Mouse (Mus musculus) hindbrain, embryonic 15.5 days (tissue): ENCODE results near the gene Ifnab. TPM values are rescaled to one million over a fixed set of nuclear protein-coding genes. Genes with fewer than 3 reads are reported as not detected.

Source experiments
- ATAC-seq: fragments of 200-750 bp; cut with Nextera tagmentation; 2 replicates; pipeline ENCODE4 v1.8.0; 2017; ENCODE audit warnings: low read depth, moderate number of reproducible peaks, moderate TSS enrichment; ENCODE audit not compliant: low FRiP score
- H3K27ac ChIP-seq: fragments of 300-500 bp; sonication (generic); replicated peaks from 2 replicates; pipeline ENCODE4 v1.5.1; 2015; ENCODE audit warnings: mild to moderate bottlenecking, inconsistent platforms
- H3K27me3 ChIP-seq: fragments of 300-500 bp; sonication (generic); 2 replicates; pipeline ENCODE4 v1.6.1; 2015; ENCODE audit warnings: control low read depth, inconsistent platforms
- H3K36me3 ChIP-seq: fragments of 300-500 bp; sonication (generic); 2 replicates; pipeline ENCODE4 v1.6.1; 2015; ENCODE audit warnings: control low read depth, inconsistent platforms
- H3K4me1 ChIP-seq: fragments of 300-500 bp; sonication (generic); replicated peaks from 2 replicates; pipeline ENCODE4 v1.6.1; 2015; ENCODE audit warnings: control low read depth, inconsistent platforms
- H3K4me2 ChIP-seq: fragments of 300-500 bp; sonication (generic); 2 replicates; pipeline ENCODE4 v1.6.1; 2015; ENCODE audit warnings: moderate library complexity, mild to moderate bottlenecking, inconsistent platforms
- H3K4me3 ChIP-seq: fragments of 300-500 bp; sonication (generic); 2 replicates; pipeline ENCODE4 v1.5.1; 2015; ENCODE audit warnings: mild to moderate bottlenecking, inconsistent platforms
- H3K9ac ChIP-seq: fragments of 300-500 bp; sonication (generic); 2 replicates; pipeline ENCODE4 v1.6.1; 2015; ENCODE audit warnings: inconsistent platforms
- H3K9me3 ChIP-seq: fragments of 300-500 bp; sonication (generic); 2 replicates; pipeline ENCODE4 v1.6.1; 2016; ENCODE audit warnings: control low read depth, inconsistent platforms
- WGBS: fragments of 180-500 bp; shearing (Covaris S2); methylation state at CpG from one replicate; pipeline ENCODE4 v1.1.7; 2015; 5-methylcytosine and 5-hydroxymethylcytosine counted together
- polyA plus RNA-seq: library from polyadenylated mRNA; unstranded; fragments of >200 nt; fragmentation: Nextera tagmentation; extraction: Ambion mirVana; gene quantifications from 2 replicates; pipeline ENCODE4 v1.2.1, GENCODE M21; 2015

Gene Ifnab
- polyA plus RNA-seq, 1 experiment from 2014 or later, result not detected

- no peak for ATAC-seq
- no peaks in the 10 kb centered on the region for H3K27me3 ChIP-seq
- H3K4me3 ChIP-seq, result no peak within 1 kb of the TSS
- H3K4me1 ChIP-seq, result no peaks in the 10 kb centered on the region
- H3K27ac ChIP-seq, result no peak within 1 kb of the TSS
- no peaks in the 10 kb centered on the region for H3K36me3 ChIP-seq
- WGBS, result 66% methylated on average over 2 of the region's 2 CpGs
- H3K9me3 ChIP-seq, result no peaks in the 10 kb centered on the region
- no peak within 1 kb of the TSS for H3K9ac ChIP-seq
- no peak within 1 kb of the TSS for H3K4me2 ChIP-seq
Measured at GRCm38 (mm10) chr4:88644359-88644758, 46.8 kb downstream of the Ifnab start, which contains the start of gene Ifna13. Ifna13 (minus strand) TSS chr4:88644459.

- WGBS, result 39% methylated on average over 2 of the region's 2 CpGs
- no peak for ATAC-seq
- Histone ChIP-seq H3K4me1 (no peaks in the 10 kb centered on the region), H3K27me3 (no peaks in the 10 kb centered on the region), H3K4me2 (no peak overlapping the region), H3K36me3 (no peaks in the 10 kb centered on the region), H3K27ac (no peak overlapping the region), H3K4me3 (no peak overlapping the region), H3K9ac (no peak overlapping the region), H3K9me3 (no peaks in the 10 kb centered on the region)
Measured at GRCm38 (mm10) chr4:88642526-88642925, 48.6 kb downstream of the Ifnab start.

DNA sequence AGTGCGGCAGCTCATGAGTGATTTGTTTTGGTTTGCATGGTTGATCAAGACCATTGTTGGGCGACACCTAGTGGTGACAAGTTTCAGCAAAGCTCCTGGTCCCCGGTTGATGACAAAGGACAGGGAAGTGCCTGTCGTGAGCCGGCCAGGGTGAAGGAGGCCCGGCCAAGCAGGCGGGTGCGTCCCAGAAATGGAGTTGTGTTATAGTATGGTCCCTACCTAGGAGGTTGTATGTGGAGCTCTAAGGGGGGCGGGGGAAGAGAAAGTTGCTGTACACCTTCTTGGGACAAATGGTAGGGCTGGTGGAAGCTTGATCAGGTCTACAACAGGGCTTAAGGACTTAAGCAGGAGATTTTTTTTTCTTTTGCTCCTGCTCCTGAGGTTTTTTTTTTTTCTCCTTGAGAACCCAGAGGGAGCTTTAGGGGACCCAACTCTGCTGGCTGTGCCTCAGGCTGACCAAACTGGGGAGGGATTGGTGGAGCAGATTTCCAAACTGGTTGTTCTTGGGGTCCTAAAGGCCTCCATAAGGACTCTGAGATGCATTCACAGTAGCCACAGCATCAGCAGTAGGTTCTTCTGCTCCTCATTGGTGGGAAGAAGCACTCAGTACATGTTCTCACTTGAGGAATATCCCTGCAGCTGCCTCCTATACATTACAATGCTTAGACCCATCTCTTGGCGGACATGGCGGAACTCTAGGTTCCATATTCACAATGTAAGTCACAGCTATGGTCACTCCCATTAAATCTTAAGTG, 49.9 kb downstream of the Ifnab start:
- H3K36me3 ChIP-seq, result no peaks in the 10 kb centered on the region
- peak overlapping the region; percentile 35 for H3K4me3 ChIP-seq
- no peaks in the 10 kb centered on the region for H3K4me1 ChIP-seq
- WGBS, result 12% methylated on average over 11 of the region's 11 CpGs
- H3K9me3 ChIP-seq, result no peaks in the 10 kb centered on the region
- peak; percentile 93 for ATAC-seq
- no peak overlapping the region for H3K9ac ChIP-seq
- H3K27ac ChIP-seq, result no peak overlapping the region
- peak overlapping the region; percentile 46 for H3K4me2 ChIP-seq
- no peaks in the 10 kb centered on the region for H3K27me3 ChIP-seq

GRCm38 (mm10) chr4:88640704-88641076, 50.5 kb downstream of the Ifnab start:
- no peak for ATAC-seq
- Histone ChIP-seq H3K4me1 (no peaks in the 10 kb centered on the region), H3K27me3 (no peaks in the 10 kb centered on the region), H3K9me3 (no peaks in the 10 kb centered on the region), H3K36me3 (no peaks in the 10 kb centered on the region), H3K4me3 (peak overlapping the region; percentile 35), H3K27ac (no peak overlapping the region), H3K4me2 (peak overlapping the region; percentile 46), H3K9ac (0 out of 2 replicates have a peak overlapping the region, but pooled peaks have one; percentile 13)
- WGBS, result 58% methylated on average over 8 of the region's 8 CpGs

Other genes with a start within 250 kb of the Ifnab start
- not detected in 2 replicates for gene Ifnb1, start 168.6 kb downstream of the Ifnab start, polyA plus RNA-seq
- gene Ifna15, start 133.1 kb downstream of the Ifnab start, polyA plus RNA-seq, result not detected in 2 replicates
- gene Ifna14, start 119.6 kb downstream of the Ifnab start, polyA plus RNA-seq, result not detected in 2 replicates
- not detected in 2 replicates for gene Ifna9, start 99.0 kb downstream of the Ifnab start, polyA plus RNA-seq
- not detected in 2 replicates for gene Ifna12, start 88.0 kb downstream of the Ifnab start, polyA plus RNA-seq
- gene C87499, start 56.9 kb downstream of the Ifnab start, polyA plus RNA-seq, result not detected in 2 replicates
- gene Ifna13, start 46.9 kb downstream of the Ifnab start, polyA plus RNA-seq, result not detected in 2 replicates
- gene Ifna16, start 14.4 kb downstream of the Ifnab start, polyA plus RNA-seq, result not detected in 2 replicates
- not detected in 2 replicates for gene Ifna2, start 7.4 kb downstream of the Ifnab start, polyA plus RNA-seq
- gene Gm26566, start 30.4 kb upstream of the Ifnab start, polyA plus RNA-seq, result 1.2 and 1.8 TPM in 2 replicates
- gene Klhl9, start 31.1 kb upstream of the Ifnab start, polyA plus RNA-seq, result 100 and 103 TPM in 2 replicates
- gene Gm13271, start 63.5 kb upstream of the Ifnab start, polyA plus RNA-seq, result not detected in 2 replicates
- gene Gm13283, start 68.8 kb upstream of the Ifnab start, polyA plus RNA-seq, result 0.16 TPM in 1 of 2 replicates, not detected in the other
- gene Gm13290, start 82.5 kb upstream of the Ifnab start, polyA plus RNA-seq, result 0.25 TPM in 1 of 2 replicates, not detected in the other
- gene Gm13289, start 85.6 kb upstream of the Ifnab start, polyA plus RNA-seq, result not detected in 2 replicates
- gene Gm13272, start 88.5 kb upstream of the Ifnab start, polyA plus RNA-seq, result not detected in 2 replicates
- not detected in 2 replicates for gene Ifnz, start 90.8 kb upstream of the Ifnab start, polyA plus RNA-seq
- gene Gm13276, start 94.3 kb upstream of the Ifnab start, polyA plus RNA-seq, result not detected in 2 replicates
- not detected in 2 replicates for gene Gm13277, start 97.3 kb upstream of the Ifnab start, polyA plus RNA-seq
- not detected in 2 replicates for gene Gm13278, start 100.2 kb upstream of the Ifnab start, polyA plus RNA-seq
- not detected in 2 replicates for gene Gm13275, start 103.1 kb upstream of the Ifnab start, polyA plus RNA-seq
- gene Gm13279, start 106.0 kb upstream of the Ifnab start, polyA plus RNA-seq, result not detected in 2 replicates
- gene Gm13285, start 108.3 kb upstream of the Ifnab start, polyA plus RNA-seq, result 0.13 TPM in 1 of 2 replicates, not detected in the other
- not detected in 2 replicates for gene Gm13287, start 111.9 kb upstream of the Ifnab start, polyA plus RNA-seq
- not detected in 2 replicates for gene Gm13288, start 114.2 kb upstream of the Ifnab start, polyA plus RNA-seq
- gene Ifna7, start 124.9 kb upstream of the Ifnab start, polyA plus RNA-seq, result not detected in 2 replicates
- not detected in 2 replicates for gene Ifna11, start 128.6 kb upstream of the Ifnab start, polyA plus RNA-seq
- gene Ifna6, start 136.1 kb upstream of the Ifnab start, polyA plus RNA-seq, result not detected in 2 replicates
- not detected in 2 replicates for gene Ifna5, start 144.2 kb upstream of the Ifnab start, polyA plus RNA-seq
- gene Ifna4, start 150.5 kb upstream of the Ifnab start, polyA plus RNA-seq, result not detected in 2 replicates
- not detected in 2 replicates for gene Ifna1, start 158.7 kb upstream of the Ifnab start, polyA plus RNA-seq
- not detected in 2 replicates for gene Ifne, start 188.8 kb upstream of the Ifnab start, polyA plus RNA-seq